Mouse (Mus musculus) ZHBTc4 (cell line): ENCODE measurements at regions not wholly inside any gene's neighbourhood (a gene's known extent, or its start where the extent isn't known, plus 50 kb on each side); places are given as distances from the start of the nearest gene placed in this dataset.
A peak's percentile ranks its signal among the peaks of the same experiment; 100 is the strongest.

Source experiments
- DNase-seq: peaks from one replicate; pipeline ENCODE4 v3.0.0-alpha.2; 2011; ENCODE audit warnings: low read depth, low spot score

DNA sequence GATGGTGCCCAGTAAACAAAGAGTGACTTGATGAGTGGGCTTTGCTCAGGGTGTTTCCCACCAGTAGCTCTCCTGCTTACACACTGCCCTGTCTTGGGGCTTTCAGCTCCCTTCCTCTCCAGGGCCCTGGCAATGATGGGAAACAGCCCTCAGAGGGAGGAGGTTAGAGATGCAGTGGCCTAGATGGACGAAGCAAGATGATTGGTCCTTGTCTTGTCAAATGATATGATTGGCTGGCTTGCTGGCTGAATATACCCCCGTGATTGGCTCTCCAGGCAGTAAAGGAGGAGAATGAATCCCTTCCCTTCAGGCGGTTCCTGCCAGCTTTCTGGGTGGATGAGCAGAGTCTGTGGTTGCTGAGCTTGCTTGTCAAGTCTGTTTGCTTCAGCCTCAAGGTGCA lies 74.8 kb upstream of the Ncam1 start:
- DNase-seq: peak; percentile 74

DNA sequence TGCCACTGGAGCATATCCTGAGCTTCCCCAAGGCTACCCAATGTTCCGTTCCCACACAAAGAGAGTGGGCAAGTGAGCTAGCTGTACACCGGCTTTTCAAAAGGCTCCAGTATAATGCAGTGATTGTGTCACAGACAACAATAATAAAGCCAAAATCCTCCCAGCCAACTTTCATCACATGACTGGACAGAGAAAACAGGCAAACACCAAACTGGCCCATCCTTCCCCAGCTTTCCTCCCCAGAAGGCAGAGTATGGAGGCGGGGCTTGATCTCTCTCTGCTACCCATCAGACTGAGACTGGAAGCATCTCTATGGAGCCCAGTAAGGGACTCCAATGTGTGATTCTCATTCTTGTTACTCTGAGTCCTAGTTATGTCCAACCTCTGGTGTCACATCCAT lies 52.8 kb upstream of the Ncam1 start:
- DNase-seq: no peak

GRCm38 (mm10) chr9:49849442-49849841 lies 50.7 kb upstream of the Ncam1 start:
- no peak for DNase-seq

- DNase-seq: no peak
Measured at GRCm38 (mm10) chr9:49848943-49849342, 50.2 kb upstream of the Ncam1 start.
